Mouse (Mus musculus) ES-E14 (cell line): ENCODE data around the gene Cblc.

ENCODE experiments used
- CHD2 ChIP-seq: IDR thresholded peaks from 2 replicates; pipeline ENCODE4 v1.6.1; 2014; ENCODE audit warnings: mild to moderate bottlenecking, low read depth, low read length, inconsistent platforms
- MAFK ChIP-seq: IDR thresholded peaks from 2 replicates; pipeline ENCODE4 v1.6.1; 2014; ENCODE audit warnings: mild to moderate bottlenecking, low read depth, low read length, inconsistent platforms; ENCODE audit not compliant: insufficient read depth

DNA sequence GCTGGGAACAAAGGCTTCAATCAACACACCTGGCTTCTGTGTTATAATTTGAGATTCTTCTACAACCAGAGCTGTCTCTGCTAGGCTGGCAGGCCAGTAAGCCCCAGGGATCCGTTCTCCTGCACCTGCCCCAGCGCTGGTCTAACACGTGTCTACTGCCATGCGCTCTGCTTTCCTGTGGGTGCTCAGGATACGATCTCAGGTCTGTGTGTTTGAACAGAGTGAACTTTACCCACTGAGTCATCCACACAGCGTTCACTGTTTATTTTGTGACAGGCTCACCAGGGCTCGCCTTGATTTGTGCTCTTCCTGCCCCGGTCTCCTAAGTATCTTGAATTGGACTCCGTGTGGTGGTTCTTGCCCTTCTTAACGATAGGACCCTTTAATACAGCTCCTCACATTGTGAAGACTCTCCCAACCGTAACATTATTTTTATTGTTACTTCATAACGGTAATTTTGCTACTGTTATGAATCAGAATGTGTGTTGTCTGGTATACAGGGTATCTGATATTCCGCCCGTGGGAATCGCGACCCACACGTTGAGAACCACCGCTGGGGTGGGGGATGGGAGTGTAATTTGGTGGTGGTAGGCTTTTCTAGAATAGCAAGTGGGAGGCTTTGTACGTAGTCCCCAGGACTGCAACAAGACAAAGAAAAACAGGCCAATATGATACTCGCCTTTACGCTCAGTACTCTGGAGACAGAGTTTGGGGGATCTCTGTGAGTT is 45.2 kb upstream of the Cblc start:
- TF ChIP-seq MAFK (no peak), CHD2 (no peak)
